Comparison of ENCODE assay signal across 26 mouse cellular contexts in genomic region chr5:148754363-148754762, GRCm38 (mm10).
A peak's percentile ranks its signal among the peaks of the same experiment; 100 is the strongest.
DNase-seq lines count a peak whose midpoint lies in the region; ATAC-seq and TF ChIP-seq lines count a peak whose summit lies in the region.
"Had no signal": no experiment of that assay in that cellular context is flagged by ENCODE, and none has a peak within 500 bp of the region (broad histone marks: within the 10 kb centered on the region; RNA-seq: fewer than 3 reads in every experiment).

No protein-coding gene starts in this region.

- no peak overlapping the region for H3K4me3 ChIP-seq in hindbrain, postnatal 0 days (ENCODE audit: low read length)
- no peak overlapping the region for H3K4me3 ChIP-seq in hindbrain, embryonic 13.5 days
- no peak overlapping the region for H3K4me3 ChIP-seq in liver, postnatal 0 days (ENCODE audit: low read depth, low read length)
- H3K4me3 ChIP-seq in MEL (ENCODE audit: control insufficient read depth in 1 of 2, insufficient read depth in 1 of 2, low read depth in 2 of 2, low read length in 2 of 2): no peak overlapping the region
- no peak overlapping the region for H3K4me3 ChIP-seq in stomach, postnatal 0 days (ENCODE audit: low read depth, low read length)
- H3K4me3 ChIP-seq: embryonic facial prominence, embryonic 13.5 days; forebrain, embryonic 10.5 days; forebrain, embryonic 15.5 days; hindbrain, embryonic 10.5 days; limb, embryonic 13.5 days; liver, embryonic 13.5 days; lung, embryonic 15.5 days; midbrain, embryonic 13.5 days had no signal

- no peak for TF ChIP-seq POLR2A in MEL (IDR thresholded peaks at IDR 0.05; ENCODE audit: control insufficient read depth in 1 of 2, insufficient read depth in 1 of 2, low read depth in 1 of 2, low read length in 2 of 2, poor library complexity in 1 of 2)

- 93% methylated on average over 6 of the region's 6 CpGs for WGBS in hindbrain, postnatal 0 days
- WGBS in hindbrain, embryonic 13.5 days: 95% methylated on average over 6 of the region's 6 CpGs
- WGBS in liver, postnatal 0 days (ENCODE audit: insufficient replicate concordance): 86% methylated on average over 6 of the region's 6 CpGs
- 96% methylated on average over 6 of the region's 6 CpGs for WGBS in stomach, postnatal 0 days

- ATAC-seq in hindbrain, postnatal 0 days: no peak
- no peak for ATAC-seq in hindbrain, embryonic 13.5 days (ENCODE audit: low FRiP score)
- ATAC-seq in liver, postnatal 0 days: no peak
- no peak for ATAC-seq in stomach, postnatal 0 days (ENCODE audit: low FRiP score, low TSS enrichment)
- ATAC-seq: forebrain, embryonic 15.5 days; hindbrain, embryonic 16.5 days; intestine, embryonic 16.5 days; midbrain, embryonic 13.5 days had no signal

- no peak overlapping the region for H3K27ac ChIP-seq in hindbrain, postnatal 0 days
- H3K27ac ChIP-seq in hindbrain, embryonic 13.5 days: no peak overlapping the region
- no peak overlapping the region for H3K27ac ChIP-seq in liver, postnatal 0 days (ENCODE audit: low read depth)
- H3K27ac ChIP-seq in MEL (ENCODE audit: control insufficient read depth, low read depth, low read length): no peak overlapping the region
- no peak overlapping the region for H3K27ac ChIP-seq in stomach, postnatal 0 days (replicated peaks)
- H3K27ac ChIP-seq: embryonic facial prominence, embryonic 13.5 days; forebrain, embryonic 10.5 days; forebrain, embryonic 15.5 days; hindbrain, embryonic 10.5 days; limb, embryonic 13.5 days; liver, embryonic 13.5 days; lung, embryonic 15.5 days; midbrain, embryonic 13.5 days had no signal

- no peaks in the 10 kb centered on the region for H3K27me3 ChIP-seq in hindbrain, postnatal 0 days (ENCODE audit: insufficient read depth, low read length)
- H3K27me3 ChIP-seq in hindbrain, embryonic 13.5 days: no peaks in the 10 kb centered on the region
- H3K27me3 ChIP-seq in liver, postnatal 0 days (ENCODE audit: insufficient read depth, low read length): no peaks in the 10 kb centered on the region
- no peaks in the 10 kb centered on the region; a peak in 1 of 4 replicates for H3K27me3 ChIP-seq in MEL (ENCODE audit: control insufficient read depth in 1 of 2, insufficient read depth in 2 of 2, low read length in 2 of 2)
- H3K27me3 ChIP-seq in stomach, postnatal 0 days (ENCODE audit: control insufficient read depth, insufficient read depth, low read length): no peaks in the 10 kb centered on the region
- H3K27me3 ChIP-seq: embryonic facial prominence, embryonic 13.5 days; forebrain, embryonic 15.5 days; liver, embryonic 13.5 days; lung, embryonic 15.5 days; midbrain, embryonic 13.5 days had no signal

- TF ChIP-seq RAD21 in MEL (IDR thresholded peaks at IDR 0.05; ENCODE audit: low read depth, low read length): no peak

- no peak for TF ChIP-seq EP300 in liver, postnatal 0 days (IDR thresholded peaks at IDR 0.05; ENCODE audit: low read depth)
- TF ChIP-seq EP300 in MEL (IDR thresholded peaks at IDR 0.05; ENCODE audit: low read depth in 1 of 2, low read length in 2 of 2): no peak
- TF ChIP-seq EP300 in stomach, postnatal 0 days (optimal IDR thresholded peaks at IDR 0.05): no peak

- no peak for DNase-seq in hindbrain, postnatal 0 days (ENCODE audit: low spot score)
- no peak for DNase-seq in liver, postnatal 0 days
- DNase-seq in liver: no peak
- no peak for DNase-seq in MEL (ENCODE audit: low read depth, low spot score)
- DNase-seq in stomach, postnatal 0 days (ENCODE audit: low spot score): no peak
- DNase-seq in thymus, postnatal 4 days: no peak
- DNase-seq: adrenal gland, postnatal 25 days; cerebellum, adult 18-20 months; cerebellum, postnatal 10 days; heart, postnatal 14 days; kidney, adult 9 months; kidney, postnatal 25 days; liver, embryonic 13.5 days; lung, postnatal 36 days; thymus, adult 18-20 months; thymus, postnatal 25 days had no signal

- no peaks in the 10 kb centered on the region for H3K9me3 ChIP-seq in hindbrain, postnatal 0 days (ENCODE audit: low read length)
- H3K9me3 ChIP-seq in hindbrain, embryonic 13.5 days: no peaks in the 10 kb centered on the region
- no peaks in the 10 kb centered on the region for H3K9me3 ChIP-seq in liver, postnatal 0 days (ENCODE audit: low read length)
- no peaks in the 10 kb centered on the region for H3K9me3 ChIP-seq in MEL (replicated peaks; ENCODE audit: insufficient read depth, low read length)
- no peaks in the 10 kb centered on the region for H3K9me3 ChIP-seq in stomach, postnatal 0 days (ENCODE audit: control insufficient read depth, low read length)
- H3K9me3 ChIP-seq: forebrain, embryonic 15.5 days; lung, embryonic 15.5 days; midbrain, embryonic 13.5 days had no signal

- TF ChIP-seq CTCF in hindbrain, postnatal 0 days (IDR thresholded peaks at IDR 0.05; ENCODE audit: low read depth): peak; percentile 22
- TF ChIP-seq CTCF in liver, postnatal 0 days (IDR thresholded peaks at IDR 0.05; ENCODE audit: low read depth): 0 out of 2 replicates have a peak, but pooled peaks have one; percentile 12
- peak; percentile 12 to 16 (median 14); a peak in 1 of 6 replicates for TF ChIP-seq CTCF in MEL (IDR thresholded peaks at IDR 0.05 in 2 of 3, conservative IDR thresholded peaks at IDR 0.05 in 1 of 3; ENCODE audit: control insufficient read depth in 1 of 3, insufficient read depth in 1 of 3, low read depth in 2 of 3, low read length in 3 of 3, poor library complexity in 1 of 3, severe bottlenecking in 1 of 3)
- peak; percentile 36 for TF ChIP-seq CTCF in stomach, postnatal 0 days (IDR thresholded peaks at IDR 0.05; ENCODE audit: low read depth)

- no peak overlapping the region for H3K9ac ChIP-seq in hindbrain, postnatal 0 days (replicated peaks; ENCODE audit: low read length)
- no peak overlapping the region for H3K9ac ChIP-seq in hindbrain, embryonic 13.5 days
- H3K9ac ChIP-seq in liver, postnatal 0 days (replicated peaks): no peak overlapping the region
- no peak overlapping the region for H3K9ac ChIP-seq in MEL (ENCODE audit: control insufficient read depth, low read depth, low read length, poor library complexity, severe bottlenecking)
- no peak overlapping the region for H3K9ac ChIP-seq in stomach, postnatal 0 days (ENCODE audit: low read length)
- H3K9ac ChIP-seq: embryonic facial prominence, embryonic 13.5 days; forebrain, embryonic 15.5 days; limb, embryonic 13.5 days; liver, embryonic 13.5 days; lung, embryonic 15.5 days; midbrain, embryonic 13.5 days had no signal

- H3K4me1 ChIP-seq in hindbrain, postnatal 0 days (ENCODE audit: insufficient read depth, low read length): no peaks in the 10 kb centered on the region
- peaks cover 10% of the 10 kb centered on the region; the same call in 1 of the 2 replicates for H3K4me1 ChIP-seq in hindbrain, embryonic 13.5 days (replicated peaks)
- H3K4me1 ChIP-seq in liver, postnatal 0 days (ENCODE audit: insufficient read depth): no peaks in the 10 kb centered on the region
- H3K4me1 ChIP-seq in MEL (ENCODE audit: control insufficient read depth in 1 of 2, insufficient read depth in 2 of 2, low read length in 2 of 2): no peaks in the 10 kb centered on the region
- H3K4me1 ChIP-seq in stomach, postnatal 0 days (replicated peaks; ENCODE audit: control insufficient read depth, insufficient read depth): no peaks in the 10 kb centered on the region
- H3K4me1 ChIP-seq: forebrain, embryonic 15.5 days had no signal

- H3K36me3 ChIP-seq in hindbrain, postnatal 0 days (ENCODE audit: insufficient read depth, low read length): no peaks in the 10 kb centered on the region
- H3K36me3 ChIP-seq in hindbrain, embryonic 13.5 days: no peaks in the 10 kb centered on the region
- H3K36me3 ChIP-seq in liver, postnatal 0 days (replicated peaks; ENCODE audit: insufficient read depth, low read length): no peaks in the 10 kb centered on the region
- H3K36me3 ChIP-seq in MEL (ENCODE audit: control insufficient read depth in 1 of 2, insufficient read depth in 2 of 2, low read length in 2 of 2): no peaks in the 10 kb centered on the region
- no peaks in the 10 kb centered on the region for H3K36me3 ChIP-seq in stomach, postnatal 0 days (ENCODE audit: control insufficient read depth, insufficient read depth, low read length)
- H3K36me3 ChIP-seq: embryonic facial prominence, embryonic 13.5 days; forebrain, embryonic 10.5 days; forebrain, embryonic 15.5 days; hindbrain, embryonic 10.5 days; limb, embryonic 13.5 days; liver, embryonic 13.5 days; lung, embryonic 15.5 days; midbrain, embryonic 13.5 days had no signal

- no peaks in the 10 kb centered on the region for H3K79me2 ChIP-seq in MEL (ENCODE audit: control insufficient read depth, insufficient read depth, low read length, poor library complexity)

- no peak overlapping the region for H3K4me2 ChIP-seq in hindbrain, postnatal 0 days (ENCODE audit: low read depth, low read length)
- no peak overlapping the region for H3K4me2 ChIP-seq in hindbrain, embryonic 13.5 days
- no peak overlapping the region for H3K4me2 ChIP-seq in liver, postnatal 0 days (ENCODE audit: low read depth, low read length)
- no peak overlapping the region for H3K4me2 ChIP-seq in stomach, postnatal 0 days (replicated peaks; ENCODE audit: low read depth)
- H3K4me2 ChIP-seq: embryonic facial prominence, embryonic 13.5 days; forebrain, embryonic 15.5 days; limb, embryonic 13.5 days; liver, embryonic 13.5 days; lung, embryonic 15.5 days; midbrain, embryonic 13.5 days had no signal

TF ChIP-seq in MEL, 35 proteins besides CTCF, POLR2A, EP300 and RAD21 (continues in another document):
- TF ChIP-seq MAZ (IDR thresholded peaks at IDR 0.05; ENCODE audit: low read depth, low read length): no peak
- TF ChIP-seq ZKSCAN1 (IDR thresholded peaks at IDR 0.05; ENCODE audit: low read depth, low read length): no peak
- TF ChIP-seq GATA1 (IDR thresholded peaks at IDR 0.05; ENCODE audit: low read depth, low read length): no peak
- no peak for TF ChIP-seq KAT2A (conservative IDR thresholded peaks at IDR 0.05; ENCODE audit: low read depth, low read length)
- TF ChIP-seq MYC (IDR thresholded peaks at IDR 0.05; ENCODE audit: low read depth, low read length): no peak
- TF ChIP-seq USF2 (IDR thresholded peaks at IDR 0.05; ENCODE audit: borderline replicate concordance in 1 of 2, insufficient read depth in 1 of 2, low read depth in 1 of 2, low read length in 2 of 2): no peak
- TF ChIP-seq TCF12 (IDR thresholded peaks at IDR 0.05; ENCODE audit: low read depth, low read length): no peak
- TF ChIP-seq ETS1 (IDR thresholded peaks at IDR 0.05; ENCODE audit: low read depth, low read length): no peak
- TF ChIP-seq BHLHE40 (IDR thresholded peaks at IDR 0.05; ENCODE audit: borderline replicate concordance, low read depth, low read length): no peak
- TF ChIP-seq TBP (IDR thresholded peaks at IDR 0.05; ENCODE audit: low read depth, low read length): no peak
- TF ChIP-seq ZC3H11A (IDR thresholded peaks at IDR 0.05; ENCODE audit: low read depth, low read length): no peak
- TF ChIP-seq JUND (IDR thresholded peaks at IDR 0.05; ENCODE audit: low read depth, low read length): no peak
- no peak for TF ChIP-seq MYB (IDR thresholded peaks at IDR 0.05; ENCODE audit: low read depth, low read length)
- no peak for TF ChIP-seq MEF2A (IDR thresholded peaks at IDR 0.05; ENCODE audit: extremely low read depth, insufficient replicate concordance, low read depth, low read length, poor library complexity, severe bottlenecking)
- no peak for TF ChIP-seq ELF1 (IDR thresholded peaks at IDR 0.05; ENCODE audit: low read depth, low read length)
